In the genomic region with DNA sequence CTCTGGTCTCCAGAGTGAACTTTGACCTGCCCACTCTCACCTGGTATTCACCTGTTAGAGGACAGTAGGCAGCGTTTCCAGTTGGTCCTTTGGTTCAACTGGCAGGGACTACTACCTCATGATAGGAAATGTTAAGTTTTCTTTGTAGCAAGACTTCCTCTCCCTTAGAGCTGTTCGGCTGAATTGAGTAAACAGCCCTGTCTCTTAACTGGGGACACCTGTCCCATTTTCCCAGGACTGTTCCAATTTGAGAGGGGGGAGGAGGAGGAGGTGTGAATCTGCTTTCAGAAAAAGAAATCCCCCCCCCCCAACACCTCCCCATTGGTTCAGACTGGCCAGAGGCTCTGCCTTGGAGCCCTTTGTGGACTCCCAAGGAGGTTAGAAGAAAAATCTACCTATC, we compare ENCODE assay signal across 7 mouse cellular contexts. TPM values are rescaled to one million over a fixed set of nuclear protein-coding genes. Genes with fewer than 3 reads are reported as not detected.
A peak's percentile ranks its signal among the peaks of the same experiment; 100 is the strongest.
DNase-seq lines count a peak whose midpoint lies in the region; ATAC-seq lines count a peak whose summit lies in the region.

No protein-coding gene starts in this region.

- H3K36me3 ChIP-seq in lung, embryonic 15.5 days = no peaks in the 10 kb centered on the region
- no peaks in the 10 kb centered on the region for H3K36me3 ChIP-seq in forebrain, embryonic 10.5 days (replicated peaks)
- H3K36me3 ChIP-seq in intestine, embryonic 16.5 days (ENCODE audit: control insufficient read depth, insufficient read depth, low read length) = no peaks in the 10 kb centered on the region
- no peaks in the 10 kb centered on the region for H3K36me3 ChIP-seq in stomach, embryonic 14.5 days (ENCODE audit: control insufficient read depth, insufficient read depth, low read length)

- H3K4me2 ChIP-seq in lung, embryonic 15.5 days = no peak overlapping the region; the same call in 1 of the 2 replicates
- peak overlapping the region; percentile 92 for H3K4me2 ChIP-seq in intestine, embryonic 16.5 days (ENCODE audit: low read depth, low read length)
- peak overlapping the region; percentile 96 for H3K4me2 ChIP-seq in stomach, embryonic 14.5 days (replicated peaks; ENCODE audit: low read depth, low read length)

- no peak overlapping the region for H3K27ac ChIP-seq in lung, embryonic 15.5 days
- H3K27ac ChIP-seq in forebrain, embryonic 10.5 days = no peak overlapping the region
- H3K27ac ChIP-seq in intestine, embryonic 16.5 days (ENCODE audit: low read length) = 0 out of 2 replicates have a peak overlapping the region, but pooled peaks have one; percentile 19
- peak overlapping the region; percentile 59; the same call in 1 of the 2 replicates for H3K27ac ChIP-seq in stomach, embryonic 14.5 days (ENCODE audit: low read length)

- ATAC-seq in lung, embryonic 15.5 days (ENCODE audit: borderline replicate concordance, extremely low read depth, low FRiP score, low TSS enrichment) = no peak
- no peak for ATAC-seq in intestine, embryonic 16.5 days
- ATAC-seq in stomach, embryonic 14.5 days (ENCODE audit: insufficient number of reproducible peaks, insufficient read depth, low FRiP score, low read depth) = no peak

- no peak overlapping the region for H3K9ac ChIP-seq in lung, embryonic 15.5 days
- peak overlapping the region; percentile 85; the same call in 1 of the 2 replicates for H3K9ac ChIP-seq in intestine, embryonic 16.5 days (ENCODE audit: low read depth, low read length)
- H3K9ac ChIP-seq in stomach, embryonic 14.5 days (replicated peaks; ENCODE audit: low read depth, low read length) = no peak overlapping the region

- peaks cover 33% of the 10 kb centered on the region for H3K27me3 ChIP-seq in lung, embryonic 15.5 days
- H3K27me3 ChIP-seq in forebrain, embryonic 10.5 days (ENCODE audit: poor library complexity, severe bottlenecking) = peaks cover 62% of the 10 kb centered on the region
- no peaks in the 10 kb centered on the region for H3K27me3 ChIP-seq in intestine, embryonic 16.5 days (replicated peaks; ENCODE audit: control insufficient read depth, insufficient read depth, low read length)
- no peaks in the 10 kb centered on the region for H3K27me3 ChIP-seq in stomach, embryonic 14.5 days (ENCODE audit: control insufficient read depth, insufficient read depth, low read length)

- peak overlapping the region; percentile 59; the same call in 1 of the 2 replicates for H3K4me3 ChIP-seq in lung, embryonic 15.5 days
- peak overlapping the region; percentile 64 for H3K4me3 ChIP-seq in forebrain, embryonic 10.5 days
- peak overlapping the region; percentile 78; the same call in 1 of the 2 replicates for H3K4me3 ChIP-seq in intestine, embryonic 16.5 days (ENCODE audit: low read length)
- H3K4me3 ChIP-seq in stomach, embryonic 14.5 days (ENCODE audit: low read depth, low read length) = no peak overlapping the region

- 28% methylated on average over 2 of the region's 2 CpGs for WGBS in lung, embryonic 15.5 days
- WGBS in forebrain, embryonic 10.5 days = 35% methylated on average over 2 of the region's 2 CpGs
- 28% methylated on average over 2 of the region's 2 CpGs for WGBS in intestine, embryonic 16.5 days
- WGBS in stomach, embryonic 14.5 days = 19% methylated on average over 2 of the region's 2 CpGs

- DNase-seq in lung, postnatal 14 days = no peak
- no peak for DNase-seq in forebrain, embryonic 10.5 days (ENCODE audit: extremely low spot score, low spot score)
- DNase-seq in kidney, postnatal 10 days = no peak
- DNase-seq in frontal cortex, postnatal 10 days (ENCODE audit: low spot score in 2 of 2) = no peak

- H3K4me1 ChIP-seq in lung, embryonic 15.5 days = peaks cover 20% of the 10 kb centered on the region
- H3K4me1 ChIP-seq in forebrain, embryonic 10.5 days = peaks cover 30% of the 10 kb centered on the region
- peaks cover 20% of the 10 kb centered on the region for H3K4me1 ChIP-seq in intestine, embryonic 16.5 days (ENCODE audit: control insufficient read depth, insufficient read depth, low read length)
- H3K4me1 ChIP-seq in stomach, embryonic 14.5 days (ENCODE audit: control insufficient read depth, insufficient read depth, low read length) = 0 out of 2 replicates have a peak, but pooled peaks cover 8% of the 10 kb centered on the region

- no peaks in the 10 kb centered on the region for H3K9me3 ChIP-seq in lung, embryonic 15.5 days
- peaks cover 7% of the 10 kb centered on the region for H3K9me3 ChIP-seq in forebrain, embryonic 10.5 days
- 0 out of 2 replicates have a peak, but pooled peaks cover 3% of the 10 kb centered on the region for H3K9me3 ChIP-seq in intestine, embryonic 16.5 days (ENCODE audit: control insufficient read depth, low read length)
- H3K9me3 ChIP-seq in stomach, embryonic 14.5 days (ENCODE audit: control insufficient read depth, low read depth, low read length) = 0 out of 2 replicates have a peak, but pooled peaks cover 5% of the 10 kb centered on the region

RNA-seq across cellular contexts. Expression of a gene that starts 1.2 kb away (rescaled TPM):
- polyA plus RNA-seq in lung, embryonic 15.5 days (2015; fragmentation: Nextera tagmentation; extraction: Ambion mirVana) = 1.6 and 2.5 TPM in 2 replicates
- polyA plus RNA-seq in forebrain, embryonic 10.5 days (2016; fragmentation: Nextera tagmentation; extraction: Ambion mirVana) = 0.62 and 0.85 TPM in 2 replicates
- 23.1 and 27.0 TPM in 2 replicates for polyA plus RNA-seq in intestine, embryonic 16.5 days (2015; fragmentation: Nextera tagmentation; extraction: Ambion mirVana)
- 19.1 and 20.5 TPM in 2 replicates for polyA plus RNA-seq in stomach, embryonic 14.5 days (2014; fragmentation: Nextera tagmentation; extraction: Ambion mirVana)

Comparison
In these comparisons a context has a peak if more than half of its experiments do, and no peak if none do; other contexts are left out.
1. H3K27ac ChIP-seq: peak in intestine, embryonic 16.5 days (single experiment) and stomach, embryonic 14.5 days (single experiment); none in lung, embryonic 15.5 days (single experiment) and forebrain, embryonic 10.5 days (single experiment).